Mouse (Mus musculus) neural tube, embryonic 11.5 days (tissue): Measurements from ENCODE around the gene Rprml. TPM values are rescaled to one million over a fixed set of nuclear protein-coding genes. Genes with fewer than 3 reads are reported as not detected.

Experiments used
- ATAC-seq: fragments of 200-750 bp; cut with Nextera tagmentation; 2 replicates; pipeline ENCODE4 v1.8.0; 2017; ENCODE audit warnings: moderate number of reproducible peaks, mild to moderate bottlenecking, moderate TSS enrichment, moderate library complexity; ENCODE audit not compliant: insufficient read depth, low FRiP score, low TSS enrichment
- DNase-seq: peaks from one replicate; pipeline ENCODE4 v3.0.0-alpha.2; 2015; ENCODE audit warnings: low spot score
- H3K27ac ChIP-seq: fragments of 300-500 bp; sonication (generic); 2 replicates; pipeline ENCODE4 v1.5.1; 2014; ENCODE audit warnings: low read depth, mild to moderate bottlenecking, low read length
- H3K27me3 ChIP-seq: fragments of 300-500 bp; sonication (generic); 2 replicates; pipeline ENCODE4 v1.6.1; 2014; ENCODE audit warnings: mild to moderate bottlenecking, low read length, mixed read lengths; ENCODE audit not compliant: control insufficient read depth, insufficient read depth
- H3K36me3 ChIP-seq: fragments of 300-500 bp; sonication (generic); 2 replicates; pipeline ENCODE4 v1.6.1; 2014; ENCODE audit warnings: mild to moderate bottlenecking, low read length, moderate library complexity, mixed read lengths; ENCODE audit not compliant: control insufficient read depth, insufficient read depth
- H3K4me1 ChIP-seq: fragments of 300-500 bp; sonication (generic); 2 replicates; pipeline ENCODE4 v1.6.1; 2014; ENCODE audit warnings: low read length, mixed read lengths; ENCODE audit not compliant: control insufficient read depth, insufficient read depth
- H3K4me2 ChIP-seq: fragments of 300-500 bp; sonication (generic); 2 replicates; pipeline ENCODE4 v1.6.1; 2014; ENCODE audit warnings: low read depth, mild to moderate bottlenecking, moderate library complexity
- H3K4me3 ChIP-seq: fragments of 300-500 bp; sonication (generic); 2 replicates; pipeline ENCODE4 v1.5.1; 2014; ENCODE audit warnings: low read depth, low read length
- H3K9ac ChIP-seq: fragments of 300-500 bp; sonication (generic); 2 replicates; pipeline ENCODE4 v1.6.1; 2014; ENCODE audit warnings: mild to moderate bottlenecking, low read length
- H3K9me3 ChIP-seq: fragments of 300-500 bp; sonication (generic); 2 replicates; pipeline ENCODE4 v1.6.1; 2016; ENCODE audit warnings: low read length; ENCODE audit not compliant: control insufficient read depth
- WGBS: fragments of 180-500 bp; shearing (Covaris S2); extraction: QIAGEN DNeasy Blood & Tissue Kit; methylation state at CpG from one replicate; pipeline ENCODE4 v1.1.7; 2014; 5-methylcytosine and 5-hydroxymethylcytosine counted together
- polyA plus RNA-seq: library from polyadenylated mRNA; unstranded; fragments of >200 nt; fragmentation: Nextera tagmentation; extraction: Ambion mirVana; gene quantifications from 2 replicates; pipeline ENCODE4 v1.2.1, GENCODE M21; 2014

The Rprml gene
- polyA plus RNA-seq, 1 experiment from 2014 or later = 0.31 TPM

DNA sequence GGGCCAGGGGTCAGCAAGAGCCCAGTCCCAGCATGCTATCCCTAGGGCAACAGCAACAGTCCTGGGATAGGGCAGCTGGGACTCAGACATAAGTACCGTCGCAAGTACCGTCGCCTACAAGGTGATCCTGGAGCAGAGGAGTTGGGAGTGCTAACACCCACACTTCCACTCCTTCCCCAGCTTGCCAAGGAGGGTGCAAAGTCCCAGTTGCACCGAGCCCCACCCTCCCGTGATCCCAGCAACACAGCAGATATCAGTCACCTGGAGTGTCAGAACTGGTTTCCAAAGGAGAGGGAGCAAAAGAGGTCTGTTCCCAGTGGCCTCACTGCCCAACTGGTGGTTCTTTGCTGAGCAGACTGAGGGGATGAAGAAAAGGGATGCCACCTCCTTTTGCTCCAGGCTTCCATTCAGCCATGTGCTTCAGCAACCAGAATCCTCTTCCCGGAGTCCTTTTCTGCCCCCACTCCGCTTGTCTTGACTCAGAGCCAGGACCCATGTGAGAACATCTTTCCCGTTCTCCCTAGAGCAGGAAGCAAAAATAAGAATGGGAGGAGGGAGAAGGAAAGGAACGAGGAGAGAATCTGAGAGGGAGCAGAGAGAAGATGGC lies 4.1 kb downstream of the Rprml start:
- Histone ChIP-seq H3K27me3 (peaks cover 50% of the 10 kb centered on the region), H3K27ac (no peak overlapping the region), H3K9ac (no peak overlapping the region), H3K4me3 (no peak overlapping the region), H3K36me3 (no peaks in the 10 kb centered on the region), H3K4me1 (no peaks in the 10 kb centered on the region; the same call in 1 of the 2 replicates), H3K4me2 (no peak overlapping the region), H3K9me3 (no peaks in the 10 kb centered on the region)
- ATAC-seq = no peak
- DNase-seq = no peak
- 82% methylated on average over 10 of the region's 10 CpGs for WGBS

DNA sequence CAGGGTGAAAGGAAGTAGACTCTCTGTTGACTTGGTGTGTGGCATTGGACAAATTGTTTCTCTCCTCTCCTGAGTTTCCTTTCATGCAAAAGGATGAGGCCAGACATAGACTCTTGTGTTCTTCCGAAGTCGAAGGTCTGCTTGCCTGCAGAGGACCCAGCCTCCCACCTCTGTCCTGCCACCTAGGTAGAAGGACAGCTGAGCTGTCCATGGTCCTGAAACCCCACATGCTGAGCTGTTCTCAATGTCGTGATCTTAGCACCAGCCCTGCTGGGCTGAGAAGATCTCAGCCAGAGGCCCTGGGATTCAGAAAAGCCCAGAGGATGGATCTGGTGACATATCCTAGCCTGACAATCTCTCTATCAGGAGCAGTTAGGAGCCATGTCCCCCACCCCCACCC lies 7.2 kb downstream of the Rprml start:
- H3K27me3 ChIP-seq = peaks cover 20% of the 10 kb centered on the region
- H3K4me2 ChIP-seq = no peak overlapping the region
- H3K9ac ChIP-seq = no peak overlapping the region
- no peaks in the 10 kb centered on the region for H3K36me3 ChIP-seq
- no peaks in the 10 kb centered on the region for H3K4me1 ChIP-seq
- H3K27ac ChIP-seq = no peak overlapping the region
- DNase-seq = peak; percentile 46
- 11% methylated on average over 3 of the region's 3 CpGs for whole genome bisulfite sequencing
- no peak overlapping the region for H3K4me3 ChIP-seq
- no peak for ATAC-seq
- no peaks in the 10 kb centered on the region for H3K9me3 ChIP-seq

DNA sequence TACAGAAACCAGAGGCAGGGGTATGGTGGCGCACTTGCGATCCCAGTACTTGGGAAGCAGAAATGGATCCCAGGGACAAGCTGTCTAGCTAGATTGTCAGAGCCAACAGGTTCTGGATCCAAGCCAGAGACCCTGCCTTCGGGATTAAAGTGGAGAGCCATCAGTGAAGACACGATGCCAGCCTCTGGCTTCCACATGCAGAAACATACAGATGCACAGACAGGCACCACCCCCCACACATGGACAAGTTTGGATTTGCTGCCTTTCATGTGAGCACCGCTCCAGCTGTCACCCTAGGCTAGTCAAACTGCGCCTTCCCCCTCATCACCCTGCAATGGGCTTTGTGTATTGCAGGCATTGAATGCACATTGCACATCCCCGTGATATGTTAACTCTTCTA lies 8.8 kb downstream of the Rprml start:
- H3K4me1 ChIP-seq = no peaks in the 10 kb centered on the region
- H3K4me2 ChIP-seq = no peak overlapping the region
- DNase-seq = no peak
- peaks cover 5% of the 10 kb centered on the region; the same call in 1 of the 2 replicates for H3K27me3 ChIP-seq
- WGBS = 89% methylated on average over 7 of the region's 7 CpGs
- H3K4me3 ChIP-seq = no peak overlapping the region
- no peak for ATAC-seq
- no peaks in the 10 kb centered on the region for H3K9me3 ChIP-seq
- no peaks in the 10 kb centered on the region for H3K36me3 ChIP-seq
- no peak overlapping the region for H3K27ac ChIP-seq
- H3K9ac ChIP-seq = no peak overlapping the region

DNA sequence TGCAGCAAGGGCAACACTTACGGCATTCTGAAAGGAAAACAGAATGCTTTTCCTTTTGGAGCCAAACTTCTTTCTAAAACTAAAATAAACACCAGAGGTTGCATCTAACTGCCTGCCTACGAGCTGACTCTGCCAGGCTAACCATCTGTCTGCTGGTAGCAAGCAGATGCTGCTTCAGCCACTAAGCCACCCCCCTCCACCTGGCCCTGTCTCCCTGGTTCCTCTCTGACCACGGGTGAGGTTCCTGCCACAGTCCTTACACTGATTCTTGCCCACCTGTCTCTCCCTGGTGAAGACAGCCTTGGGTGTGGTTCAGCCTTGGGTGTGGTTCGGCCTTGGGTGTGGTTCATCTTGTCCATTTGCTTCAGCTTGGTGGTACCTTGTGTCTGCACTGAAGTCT lies 12.5 kb downstream of the Rprml start:
- no peak overlapping the region for H3K4me3 ChIP-seq
- H3K4me2 ChIP-seq = no peak overlapping the region
- H3K36me3 ChIP-seq = no peaks in the 10 kb centered on the region
- no peak for ATAC-seq
- no peaks in the 10 kb centered on the region for H3K27me3 ChIP-seq
- no peak for DNase-seq
- H3K4me1 ChIP-seq = no peaks in the 10 kb centered on the region
- no peak overlapping the region for H3K27ac ChIP-seq
- no peak overlapping the region for H3K9ac ChIP-seq
- WGBS = 66% methylated on average over 4 of the region's 4 CpGs
- H3K9me3 ChIP-seq = no peaks in the 10 kb centered on the region

DNA sequence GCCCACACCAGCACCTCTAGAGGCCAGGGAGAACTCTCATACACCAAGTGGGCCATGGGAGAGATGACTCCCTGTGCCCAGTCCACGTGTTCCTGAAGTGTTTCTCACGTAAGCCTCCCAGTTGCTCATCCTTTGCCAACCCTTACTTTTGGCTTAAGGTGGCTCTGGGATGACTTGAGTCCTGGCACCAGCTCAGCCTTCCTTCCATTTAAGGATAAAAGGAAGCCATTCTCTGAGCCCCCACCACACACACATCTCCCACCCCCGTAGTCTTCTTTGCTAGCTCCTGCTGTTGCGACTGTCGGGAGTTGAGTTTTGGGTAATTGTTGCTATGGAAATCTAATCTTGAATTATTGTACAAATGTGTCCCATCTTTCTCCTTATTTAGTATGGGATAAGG lies 13.2 kb downstream of the Rprml start:
- ATAC-seq = no peak
- H3K27me3 ChIP-seq = no peaks in the 10 kb centered on the region
- no peaks in the 10 kb centered on the region for H3K4me1 ChIP-seq
- DNase-seq = no peak
- H3K36me3 ChIP-seq = no peaks in the 10 kb centered on the region
- H3K9ac ChIP-seq = no peak overlapping the region
- no peaks in the 10 kb centered on the region for H3K9me3 ChIP-seq
- no peak overlapping the region for H3K27ac ChIP-seq
- 86% methylated on average over 5 of the region's 5 CpGs for WGBS
- H3K4me2 ChIP-seq = no peak overlapping the region
- no peak overlapping the region for H3K4me3 ChIP-seq

DNA sequence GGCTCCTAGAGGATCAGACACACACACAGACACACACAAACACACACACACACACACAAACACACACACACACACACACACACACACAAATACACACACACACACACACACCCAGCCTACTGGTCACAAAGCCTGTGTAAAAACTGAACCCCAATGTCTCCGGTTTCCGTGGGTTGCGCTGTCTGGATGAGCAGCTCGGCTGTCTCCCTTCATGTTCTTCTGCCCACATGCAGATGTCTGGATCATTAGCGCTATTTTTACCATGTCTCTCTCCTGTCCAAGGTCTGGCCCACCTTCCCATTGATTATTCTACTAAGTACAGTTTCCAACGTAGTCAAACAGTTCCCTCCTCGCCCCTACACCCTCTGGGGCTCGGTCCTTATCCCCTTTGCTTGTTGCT lies 13.7 kb downstream of the Rprml start:
- ATAC-seq (no peak), DNase-seq (no peak)
- Histone ChIP-seq H3K9me3 (no peaks in the 10 kb centered on the region), H3K36me3 (no peaks in the 10 kb centered on the region), H3K4me3 (no peak overlapping the region), H3K4me2 (no peak overlapping the region), H3K4me1 (no peaks in the 10 kb centered on the region), H3K27me3 (no peaks in the 10 kb centered on the region), H3K27ac (no peak overlapping the region), H3K9ac (no peak overlapping the region)
- whole genome bisulfite sequencing = 90% methylated on average over 8 of the region's 8 CpGs

DNA sequence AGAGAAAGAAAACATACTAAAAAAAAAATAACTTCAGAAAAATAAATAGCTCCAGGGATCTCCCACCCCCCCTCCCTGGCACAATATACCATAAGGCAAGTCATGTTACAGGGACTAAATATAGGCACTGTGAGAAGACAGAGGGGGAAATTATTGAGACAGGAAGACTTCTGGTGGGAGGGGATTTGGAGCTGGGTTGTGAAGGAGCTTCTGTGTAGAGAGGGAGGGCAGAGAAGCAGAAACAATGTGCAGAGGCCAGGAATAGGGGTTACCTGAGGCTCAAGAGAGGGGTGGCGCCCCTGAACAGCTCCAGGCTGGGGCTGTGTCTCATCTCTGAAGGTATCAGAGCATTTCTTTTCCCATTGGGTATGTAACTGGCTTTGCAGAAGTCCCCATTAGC lies 16.3 kb downstream of the Rprml start:
- Histone ChIP-seq H3K9ac (no peak overlapping the region), H3K4me1 (no peaks in the 10 kb centered on the region), H3K4me3 (no peak overlapping the region), H3K27ac (no peak overlapping the region), H3K27me3 (no peaks in the 10 kb centered on the region), H3K9me3 (no peaks in the 10 kb centered on the region), H3K4me2 (no peak overlapping the region), H3K36me3 (no peaks in the 10 kb centered on the region)
- ATAC-seq = no peak
- WGBS = 60% methylated on average over 1 of the region's 1 CpGs
- no peak for DNase-seq

DNA sequence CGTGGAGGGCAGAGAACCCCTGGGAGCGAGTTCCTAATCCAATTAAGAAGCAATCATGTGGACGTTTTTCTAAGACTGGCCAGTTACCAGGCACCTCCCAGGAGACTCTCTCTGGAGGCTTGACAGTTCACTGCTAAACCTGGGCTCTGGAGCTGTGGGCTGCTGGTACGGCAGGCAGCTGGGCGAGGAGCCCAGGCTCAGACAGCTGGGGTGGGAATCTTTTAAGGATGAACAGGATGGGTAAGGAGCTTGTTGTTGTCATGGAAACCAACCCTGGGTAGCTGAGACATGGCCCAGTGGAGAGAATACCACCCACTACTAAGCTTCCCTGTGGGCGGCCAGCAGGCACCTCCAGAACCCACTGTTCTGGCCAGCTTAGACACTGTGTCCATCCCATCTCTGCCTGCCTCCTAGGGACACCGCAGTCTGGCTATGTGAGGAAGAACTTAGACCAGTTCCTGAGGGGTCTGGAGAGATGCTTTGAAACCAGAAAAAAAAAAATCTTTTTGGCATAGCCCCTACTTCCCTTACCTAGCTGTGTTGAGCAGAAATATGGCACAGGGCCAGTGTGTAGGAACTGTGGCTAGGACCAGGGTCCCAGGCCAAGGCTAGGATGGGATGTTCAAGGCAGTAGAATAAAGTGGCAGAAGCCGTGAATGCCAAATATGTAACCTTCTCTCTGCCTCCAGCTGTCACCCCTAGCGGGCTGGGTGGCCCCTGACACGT lies 17.0 kb downstream of the Rprml start:
- H3K27ac ChIP-seq = no peak overlapping the region
- ATAC-seq (no peak), DNase-seq (no peak)
- H3K4me2 ChIP-seq = no peak overlapping the region
- H3K9me3 ChIP-seq = no peaks in the 10 kb centered on the region
- H3K27me3 ChIP-seq = no peaks in the 10 kb centered on the region
- no peak overlapping the region for H3K9ac ChIP-seq
- H3K4me1 ChIP-seq = no peaks in the 10 kb centered on the region
- H3K36me3 ChIP-seq = no peaks in the 10 kb centered on the region
- 42% methylated on average over 10 of the region's 10 CpGs for WGBS
- H3K4me3 ChIP-seq = no peak overlapping the region

DNA sequence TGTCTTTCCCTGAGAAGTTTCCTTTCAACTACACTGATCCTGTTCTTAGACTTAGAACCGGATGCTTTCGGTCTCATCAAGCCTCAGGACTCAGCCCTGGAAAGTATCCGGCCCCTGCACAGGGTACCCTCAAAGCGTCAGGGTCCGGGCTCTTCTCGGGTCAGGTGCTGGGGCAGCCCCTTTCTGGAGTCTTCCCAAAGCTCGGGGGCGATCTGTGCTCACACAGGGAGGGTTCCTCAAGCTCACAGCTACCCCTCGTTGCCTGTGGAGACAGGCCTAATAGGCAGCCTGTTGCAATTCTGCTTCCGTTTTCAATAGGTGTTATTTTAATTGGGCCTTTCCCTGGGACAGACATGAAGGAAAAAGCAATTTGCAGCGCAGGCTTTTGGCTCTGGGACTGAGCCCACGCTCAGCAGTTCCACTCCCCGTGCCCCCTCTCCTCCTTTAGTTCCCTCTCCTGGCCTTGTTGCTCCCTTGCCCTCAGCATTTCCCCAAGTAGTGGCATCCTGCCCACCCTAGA lies 17.6 kb downstream of the Rprml start:
- Histone ChIP-seq H3K27me3 (no peaks in the 10 kb centered on the region), H3K36me3 (no peaks in the 10 kb centered on the region), H3K27ac (no peak overlapping the region), H3K4me1 (no peaks in the 10 kb centered on the region), H3K9me3 (no peaks in the 10 kb centered on the region), H3K4me2 (no peak overlapping the region), H3K9ac (no peak overlapping the region), H3K4me3 (no peak overlapping the region)
- WGBS = 65% methylated on average over 13 of the region's 13 CpGs
- DNase-seq (no peak), ATAC-seq (no peak)
